Mouse (Mus musculus) lung, postnatal 0 days (tissue): ENCODE data around the gene Camkmt.

ENCODE experiments used
- CTCF ChIP-seq: IDR thresholded peaks from 2 replicates; pipeline ENCODE4 v1.5.1; 2016; ENCODE audit warnings: antibody characterized with exemption, mild to moderate bottlenecking
- EP300 ChIP-seq: IDR thresholded peaks from 2 replicates; pipeline ENCODE4 v1.6.1; 2016; ENCODE audit warnings: antibody characterized with exemption, mild to moderate bottlenecking, control low read depth

DNA sequence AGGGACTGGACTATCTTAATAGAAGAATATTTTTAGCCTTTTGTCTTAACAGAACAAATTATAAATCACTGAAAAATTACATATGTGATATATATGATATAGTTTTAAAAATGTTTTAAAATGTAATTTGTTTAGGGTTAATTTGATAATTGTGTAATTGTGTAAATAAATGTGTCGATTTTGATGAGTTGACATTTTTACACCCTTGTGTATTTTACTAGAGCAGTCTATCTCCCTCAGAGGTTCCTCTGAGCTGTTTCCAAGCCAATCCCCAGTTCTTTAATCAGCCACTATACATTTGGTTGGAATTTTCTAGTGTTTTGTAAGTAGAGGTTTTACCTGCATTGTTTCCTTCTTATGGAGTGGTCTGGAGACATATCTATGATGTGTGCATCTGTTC lies 48.0 kb downstream of the Camkmt start:
- TF ChIP-seq CTCF (no peak), EP300 (no peak)
